Mouse (Mus musculus): ENCODE results near the gene Adgre5.

Adgre5 gene

GRCm38 (mm10) chr8:83689264-83689663 lies 51.9 kb downstream of the Adgre5 start:
- no peak for DNase-seq (ENCODE audit: low spot score in 2 of 2)

GRCm38 (mm10) chr8:83684517-83684916 lies 56.6 kb downstream of the Adgre5 start:
- no peak for DNase-seq (ENCODE audit: low spot score in 2 of 2)

GRCm38 (mm10) chr8:83681099-83681498 lies 60.0 kb downstream of the Adgre5 start:
- no peak for DNase-seq (ENCODE audit: low spot score in 2 of 2)

- no peak for DNase-seq (ENCODE audit: low spot score in 2 of 2)
These were observed 60.5 kb downstream of the Adgre5 start for GRCm38 (mm10) chr8:83680603-83681002.

GRCm38 (mm10) chr8:83679866-83680265 lies 61.3 kb downstream of the Adgre5 start:
- DNase-seq (ENCODE audit: low spot score in 2 of 2) = no peak

- DNase-seq (ENCODE audit: low spot score in 2 of 2) = no peak
These were observed 66.6 kb downstream of the Adgre5 start for GRCm38 (mm10) chr8:83674497-83674896.
